ENCODE assay signal across 10 mouse cellular contexts in genomic region chr4:141429847-141430246, GRCm38 (mm10). TPM values are rescaled to one million over a fixed set of nuclear protein-coding genes. Genes with fewer than 3 reads are reported as not detected.
DNase-seq lines count a peak whose midpoint lies in the region; TF ChIP-seq lines count a peak whose summit lies in the region.
"Had no signal": no experiment of that assay in that cellular context is flagged by ENCODE, and none has a peak within 500 bp of the region (broad histone marks: within the 10 kb centered on the region; RNA-seq: fewer than 3 reads in every experiment).

No protein-coding gene starts in this region.

- DNase-seq in adrenal gland, adult 2 months, result peak; percentile 44
- no peak for DNase-seq in adrenal gland, adult 18-20 months (ENCODE audit: low spot score in 2 of 2)
- DNase-seq in left cerebral cortex, adult 2 months (ENCODE audit: extremely low spot score in 1 of 2, low spot score in 2 of 2), result peak in 1 of 2 experiments; percentile 40
- DNase-seq in left cerebral cortex, adult 9 months (ENCODE audit: low spot score in 2 of 2), result no peak
- peak; percentile 41 to 68 for DNase-seq in adrenal gland, postnatal 36 days
- DNase-seq in kidney, postnatal 25 days, result peak; percentile 70 to 77
- DNase-seq in T-cell, adult 2 months (ENCODE audit: low spot score), result no peak
- DNase-seq in frontal cortex, postnatal 10 days (ENCODE audit: low spot score in 2 of 2), result no peak

- intact Hi-C loops in left cerebral cortex, adult 2 months (cut with DNase I), result loop anchor here (1.0 to 2.0 kb wide), 2 partner anchors 26 to 145 kb away; no protein-coding TSS in a partner anchor

- no peak overlapping the region for H3K27ac ChIP-seq in left cerebral cortex, adult 2 months
- H3K27ac ChIP-seq: neural tube, embryonic 13.5 days had no signal

- H3K4me3 ChIP-seq in left cerebral cortex, adult 2 months, result no peak overlapping the region
- H3K4me3 ChIP-seq: neural tube, embryonic 13.5 days had no signal

- TF ChIP-seq CTCF in left cerebral cortex, adult 2 months (IDR thresholded peaks at IDR 0.05), result peak; percentile 62

RNA-seq across cellular contexts. Expression of gene Srarp, which starts 6.1 kb away (rescaled TPM):
- under 1 TPM; 0.32 to 0.55 TPM for total RNA-seq in adrenal gland, adult 2 months (2021)
- polyA plus RNA-seq in adrenal gland, adult 2 months (2012; rRNA removed), result 0.22 TPM in 1 of 2 replicates, not detected in the other
- total RNA-seq in adrenal gland, adult 18-20 months (2021), result under 1 TPM in 1 of 2 experiments, not detected in 1; 0.35 TPM
- total RNA-seq in left cerebral cortex, adult 2 months (2021), result 1 to 10 TPM; 3.8 to 4.2 TPM
- not detected for total RNA-seq in adrenal gland, postnatal 36 days (2021)
- polyA plus RNA-seq: neural tube, embryonic 13.5 days had no signal

RNA-seq across cellular contexts. Expression of gene Hspb7, which starts 9.3 kb away (rescaled TPM):
- total RNA-seq in adrenal gland, adult 2 months (2021), result 1 to 10 TPM in 1 of 2 experiments, under 1 TPM in 1; 0.26 to 1.1 TPM
- 1.1 and 1.2 TPM in 2 replicates for polyA plus RNA-seq in adrenal gland, adult 2 months (2012; rRNA removed)
- total RNA-seq in adrenal gland, adult 18-20 months (2021), result under 1 TPM; 0.20 to 0.86 TPM
- under 1 TPM; 0.40 to 0.57 TPM for total RNA-seq in left cerebral cortex, adult 2 months (2021)
- under 1 TPM; 0.33 to 0.46 TPM for total RNA-seq in adrenal gland, postnatal 36 days (2021)
- total RNA-seq: layer of hippocampus, adult 18-20 months had no signal
- polyA plus RNA-seq: neural tube, embryonic 13.5 days had no signal

RNA-seq across cellular contexts. Expression of gene Clcnkb, which starts 14.0 kb away (rescaled TPM):
- not detected for total RNA-seq in adrenal gland, adult 2 months (2021)
- polyA plus RNA-seq in adrenal gland, adult 2 months (2012; rRNA removed), result not detected in 2 replicates
- total RNA-seq in adrenal gland, adult 18-20 months (2021), result not detected
- total RNA-seq in left cerebral cortex, adult 2 months (2021), result not detected
- total RNA-seq in adrenal gland, postnatal 36 days (2021), result not detected
- total RNA-seq: layer of hippocampus, adult 18-20 months had no signal
- polyA plus RNA-seq: neural tube, embryonic 13.5 days had no signal

RNA-seq across cellular contexts. Expression of gene Zbtb17, which starts 14.6 kb away (rescaled TPM):
- 10 to 100 TPM; 15.8 to 18.7 TPM for total RNA-seq in adrenal gland, adult 2 months (2021)
- polyA plus RNA-seq in adrenal gland, adult 2 months (2012; rRNA removed), result 26.5 and 34.4 TPM in 2 replicates
- 10 to 100 TPM; 18.6 to 20.5 TPM for total RNA-seq in adrenal gland, adult 18-20 months (2021)
- total RNA-seq in left cerebral cortex, adult 2 months (2021), result 10 to 100 TPM; 45.3 to 46.4 TPM
- total RNA-seq in adrenal gland, postnatal 36 days (2021), result 10 to 100 TPM; 14.8 to 18.7 TPM

RNA-seq across cellular contexts. Expression of gene Clcnka, which starts 31.3 kb away (rescaled TPM):
- total RNA-seq in adrenal gland, adult 2 months (2021), result not detected
- polyA plus RNA-seq in adrenal gland, adult 2 months (2012; rRNA removed), result 0.04 and 0.07 TPM in 2 replicates
- not detected for total RNA-seq in adrenal gland, adult 18-20 months (2021)
- under 1 TPM in 1 of 2 experiments, not detected in 1; 0.36 TPM for total RNA-seq in left cerebral cortex, adult 2 months (2021)
- total RNA-seq in adrenal gland, postnatal 36 days (2021), result not detected
- total RNA-seq: layer of hippocampus, adult 18-20 months had no signal
- polyA plus RNA-seq: neural tube, embryonic 13.5 days had no signal

Comparison
In these comparisons a context has a peak if more than half of its experiments do, and no peak if none do; other contexts are left out.
1. DNase-seq: peak in adrenal gland, adult 2 months (single experiment), adrenal gland, postnatal 36 days (2 of 2) and kidney, postnatal 25 days (2 of 2); none in adrenal gland, adult 18-20 months (0 of 2), left cerebral cortex, adult 9 months (0 of 2), T-cell, adult 2 months (single experiment) and frontal cortex, postnatal 10 days (0 of 2).